Mouse (Mus musculus) inflammation-experienced regulatory T-cells, adult 16 weeks (primary cell): ENCODE results near the gene Abraxas1. TPM values are rescaled to one million over a fixed set of nuclear protein-coding genes. Genes with fewer than 3 reads are reported as not detected.

ENCODE experiments used
- polyA plus RNA-seq: library from polyadenylated mRNA; unstranded; fragments of 100-300 nt; shearing (Covaris generic); gene quantifications from one replicate; pipeline ENCODE4 v1.2.1, GENCODE M21; 2017

Abraxas1 gene
- polyA plus RNA-seq = 29.5 TPM

DNA sequence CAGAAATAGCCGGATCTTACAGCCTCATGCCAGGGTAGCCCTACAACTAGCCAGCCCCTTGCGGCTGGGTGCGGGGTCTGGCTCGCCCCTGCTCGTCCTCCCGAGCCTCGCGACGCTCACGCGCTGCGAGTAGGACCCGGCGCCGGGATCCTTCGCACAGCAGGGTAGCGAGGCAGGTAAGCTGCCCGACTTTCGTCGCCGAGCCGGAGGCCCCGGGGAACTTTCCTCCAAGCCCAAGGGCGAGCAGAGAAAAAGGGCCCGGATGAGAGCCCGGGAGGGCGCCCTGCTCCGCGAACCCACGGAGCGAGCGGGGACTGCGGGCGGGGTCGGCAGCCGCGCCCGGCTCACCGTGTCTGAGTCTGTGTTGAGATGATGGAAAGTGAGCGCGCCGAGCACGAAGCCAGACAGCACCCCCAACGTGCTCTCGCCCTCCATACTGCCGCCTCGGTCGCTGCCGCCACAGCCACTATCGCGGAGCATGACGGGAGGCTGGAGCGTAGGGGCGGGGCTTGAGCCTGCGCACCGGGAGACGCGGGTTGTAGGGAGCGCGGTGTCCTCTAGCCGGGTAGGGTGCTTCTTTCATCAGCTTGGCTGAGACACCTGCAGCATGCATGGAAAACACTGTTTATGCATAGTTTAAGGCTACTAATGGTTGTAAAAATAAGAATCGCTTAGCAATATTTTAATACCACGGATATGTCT lies at the start of gene Abraxas1:
Abraxas1 (minus strand) TSS at position 483 of the 702 bp plus-strand sequence.

DNA sequence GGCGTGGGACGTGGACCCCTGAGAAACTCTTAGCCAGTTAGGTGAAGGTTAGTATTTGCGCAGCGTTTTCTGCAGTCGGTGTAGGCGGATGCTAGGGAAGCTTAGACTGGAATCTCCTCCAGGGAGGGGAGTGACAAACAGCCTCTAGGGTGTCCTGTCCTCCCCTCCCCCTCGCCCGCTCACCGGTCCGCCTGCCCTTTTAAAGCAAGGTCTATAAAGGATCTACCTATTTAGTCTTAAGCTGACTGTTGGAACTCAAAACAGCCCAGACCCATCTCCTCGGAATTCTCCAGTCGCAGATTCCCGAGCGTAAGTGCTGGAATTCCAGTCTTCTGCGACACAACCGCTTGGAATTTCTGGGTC lies 24.7 kb upstream of the Abraxas1 start, which contains the start of gene Gpat3:
Gpat3 (plus strand) TSS at position 229 of the 363 bp plus-strand sequence.

DNA sequence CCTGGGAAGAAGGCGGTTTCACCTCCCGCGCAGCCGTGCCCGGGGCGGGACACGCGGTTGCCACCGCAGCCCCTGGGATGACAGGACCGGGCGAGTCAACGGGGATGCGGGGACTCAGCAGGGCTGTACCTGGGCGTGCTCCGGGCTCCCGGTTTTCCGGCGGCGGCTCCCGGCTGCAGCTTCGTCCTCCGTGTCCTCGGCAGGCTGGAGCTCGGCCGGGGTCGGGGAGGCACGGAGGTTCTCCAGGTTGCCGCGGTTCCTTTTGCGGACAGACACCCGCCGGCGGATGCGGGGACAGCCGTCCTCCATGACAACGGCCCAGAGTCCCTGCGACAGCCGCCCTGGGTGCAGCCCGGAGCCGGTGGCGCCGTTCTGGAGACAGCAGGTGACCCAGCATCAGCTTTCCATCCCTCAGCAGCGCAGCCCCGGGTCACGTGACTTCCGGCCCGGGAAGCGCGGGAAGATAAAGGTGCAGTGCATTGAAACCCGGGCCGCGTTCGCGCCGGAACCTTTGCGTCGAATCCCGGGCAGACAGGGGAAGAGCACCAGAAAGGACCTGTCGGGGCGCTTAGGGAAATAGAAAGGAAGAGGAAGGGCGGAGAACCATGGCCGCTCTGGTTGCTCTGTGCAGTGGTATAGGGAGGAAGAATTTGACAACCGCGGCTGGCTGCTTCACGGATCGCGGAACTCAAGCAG lies 22.5 kb downstream of the Abraxas1 start, which contains the start of the genes Helq and Mrps18c:
Helq (minus strand) TSS at position 434 of the 696 bp plus-strand sequence.
Mrps18c (plus strand) TSS at position 463 of the 696 bp plus-strand sequence.

Other genes with a start within 250 kb of the Abraxas1 start
- 9.3 TPM for gene Plac8, start 248.7 kb downstream of the Abraxas1 start, polyA plus RNA-seq
- 8.7 TPM for gene Coq2, start 145.8 kb downstream of the Abraxas1 start, polyA plus RNA-seq
- gene Hpse, start 101.2 kb downstream of the Abraxas1 start, polyA plus RNA-seq = 2.7 TPM
- gene Helq, start 22.4 kb downstream of the Abraxas1 start, polyA plus RNA-seq = 33.6 TPM
- gene Mrps18c, start 22.3 kb downstream of the Abraxas1 start, polyA plus RNA-seq = 139 TPM
- 2.1 TPM for gene Gpat3, start 24.7 kb upstream of the Abraxas1 start, polyA plus RNA-seq